Mouse (Mus musculus): ENCODE results near the gene Pygb. TPM values are rescaled to one million over a fixed set of nuclear protein-coding genes. Genes with fewer than 3 reads are reported as not detected.

Pygb gene
- 92.4 and 94.3 TPM in 2 replicates for polyA plus RNA-seq (2015; fragmentation: Nextera tagmentation; extraction: Ambion mirVana)

- Histone ChIP-seq H3K4me1 (replicated peaks; ENCODE audit: control insufficient read depth, insufficient read depth, low read length) (peaks cover 18% of the 10 kb centered on the region), H3K9me3 (ENCODE audit: control insufficient read depth, low read length) (no peaks in the 10 kb centered on the region), H3K27me3 (ENCODE audit: control insufficient read depth, insufficient read depth, low read depth, low read length) (no peaks in the 10 kb centered on the region), H3K9ac (ENCODE audit: low read length) (peak within 1 kb of the TSS; percentile 79), H3K4me2 (ENCODE audit: low read depth, low read length) (peak within 1 kb of the TSS; percentile 77), H3K27ac (ENCODE audit: low read length) (peak within 1 kb of the TSS; percentile 69), H3K36me3 (ENCODE audit: control insufficient read depth, insufficient read depth, low read length) (no peaks in the 10 kb centered on the region), H3K4me3 (ENCODE audit: low read length) (peak within 1 kb of the TSS; percentile 86)
- 1% methylated on average over 57 of the region's 58 CpGs for WGBS
- ATAC-seq (ENCODE audit: low read depth): peak; percentile 97
Measured at GRCm38 (mm10) chr2:150786251-150787180, at the start of gene Pygb. Gene Pygb (plus strand): TSS chr2:150786735.

GRCm38 (mm10) chr2:150737881-150738280 is 48.7 kb upstream of the Pygb start:
- H3K9ac ChIP-seq (ENCODE audit: low read length): no peak overlapping the region
- no peak overlapping the region for H3K4me2 ChIP-seq (ENCODE audit: low read depth, low read length)
- H3K27ac ChIP-seq (ENCODE audit: low read length): no peak overlapping the region
- H3K4me1 ChIP-seq (replicated peaks; ENCODE audit: control insufficient read depth, insufficient read depth, low read length): no peaks in the 10 kb centered on the region
- no peaks in the 10 kb centered on the region for H3K36me3 ChIP-seq (ENCODE audit: control insufficient read depth, insufficient read depth, low read length)
- no peaks in the 10 kb centered on the region for H3K27me3 ChIP-seq (ENCODE audit: control insufficient read depth, insufficient read depth, low read depth, low read length)
- H3K4me3 ChIP-seq (ENCODE audit: low read length): no peak overlapping the region
- H3K9me3 ChIP-seq (ENCODE audit: control insufficient read depth, low read length): no peaks in the 10 kb centered on the region
- ATAC-seq (ENCODE audit: low read depth): no peak
- 77% methylated on average over 9 of the region's 9 CpGs for WGBS

- no peak overlapping the region for H3K4me3 ChIP-seq (ENCODE audit: low read length)
- no peak overlapping the region for H3K9ac ChIP-seq (ENCODE audit: low read length)
- no peak overlapping the region for H3K27ac ChIP-seq (ENCODE audit: low read length)
- H3K4me1 ChIP-seq (replicated peaks; ENCODE audit: control insufficient read depth, insufficient read depth, low read length): no peaks in the 10 kb centered on the region
- no peaks in the 10 kb centered on the region for H3K36me3 ChIP-seq (ENCODE audit: control insufficient read depth, insufficient read depth, low read length)
- no peak overlapping the region for H3K4me2 ChIP-seq (ENCODE audit: low read depth, low read length)
- WGBS: 49% methylated on average over 10 of the region's 10 CpGs
- peak; percentile 57 for ATAC-seq (ENCODE audit: low read depth)
- H3K27me3 ChIP-seq (ENCODE audit: control insufficient read depth, insufficient read depth, low read depth, low read length): no peaks in the 10 kb centered on the region
- H3K9me3 ChIP-seq (ENCODE audit: control insufficient read depth, low read length): no peaks in the 10 kb centered on the region
Measured at GRCm38 (mm10) chr2:150740145-150740841, 46.2 kb upstream of the Pygb start.

- no peak overlapping the region for H3K27ac ChIP-seq (ENCODE audit: low read length)
- no peaks in the 10 kb centered on the region for H3K27me3 ChIP-seq (ENCODE audit: control insufficient read depth, insufficient read depth, low read depth, low read length)
- H3K9me3 ChIP-seq (ENCODE audit: control insufficient read depth, low read length): no peaks in the 10 kb centered on the region
- no peak overlapping the region for H3K4me2 ChIP-seq (ENCODE audit: low read depth, low read length)
- H3K4me3 ChIP-seq (ENCODE audit: low read length): no peak overlapping the region
- H3K9ac ChIP-seq (ENCODE audit: low read length): no peak overlapping the region
- no peaks in the 10 kb centered on the region for H3K4me1 ChIP-seq (replicated peaks; ENCODE audit: control insufficient read depth, insufficient read depth, low read length)
- no peak for ATAC-seq (ENCODE audit: low read depth)
- H3K36me3 ChIP-seq (ENCODE audit: control insufficient read depth, insufficient read depth, low read length): no peaks in the 10 kb centered on the region
- 48% methylated on average over 4 of the region's 4 CpGs for WGBS
Measured at GRCm38 (mm10) chr2:150741405-150741804, 45.1 kb upstream of the Pygb start.

- Histone ChIP-seq H3K27ac (ENCODE audit: low read length) (no peak overlapping the region), H3K4me2 (ENCODE audit: low read depth, low read length) (no peak overlapping the region), H3K4me1 (replicated peaks; ENCODE audit: control insufficient read depth, insufficient read depth, low read length) (peaks cover 6% of the 10 kb centered on the region), H3K4me3 (ENCODE audit: low read length) (no peak overlapping the region), H3K9me3 (ENCODE audit: control insufficient read depth, low read length) (no peaks in the 10 kb centered on the region), H3K9ac (ENCODE audit: low read length) (no peak overlapping the region), H3K36me3 (ENCODE audit: control insufficient read depth, insufficient read depth, low read length) (no peaks in the 10 kb centered on the region), H3K27me3 (ENCODE audit: control insufficient read depth, insufficient read depth, low read depth, low read length) (no peaks in the 10 kb centered on the region)
- ATAC-seq (ENCODE audit: low read depth): no peak
- 61% methylated on average over 7 of the region's 7 CpGs for WGBS
Measured at GRCm38 (mm10) chr2:150745016-150745415, 41.5 kb upstream of the Pygb start.

- ATAC-seq (ENCODE audit: low read depth): peak; percentile 98
- Histone ChIP-seq H3K36me3 (ENCODE audit: control insufficient read depth, insufficient read depth, low read length) (peaks cover 2% of the 10 kb centered on the region; the same call in 1 of the 2 replicates), H3K4me3 (ENCODE audit: low read length) (peak within 1 kb of the TSS; percentile 81), H3K27me3 (ENCODE audit: control insufficient read depth, insufficient read depth, low read depth, low read length) (no peaks in the 10 kb centered on the region), H3K27ac (ENCODE audit: low read length) (peak within 1 kb of the TSS; percentile 91), H3K9me3 (ENCODE audit: control insufficient read depth, low read length) (no peaks in the 10 kb centered on the region), H3K9ac (ENCODE audit: low read length) (peak within 1 kb of the TSS; percentile 89), H3K4me1 (replicated peaks; ENCODE audit: control insufficient read depth, insufficient read depth, low read length) (peaks cover 14% of the 10 kb centered on the region), H3K4me2 (ENCODE audit: low read depth, low read length) (peak within 1 kb of the TSS; percentile 98)
- WGBS: under 1% methylated on average over 30 of the region's 30 CpGs
Measured at GRCm38 (mm10) chr2:150748854-150749253, 37.7 kb upstream of the Pygb start, which contains the start of gene Entpd6. Gene Entpd6 (plus strand): TSS chr2:150749042.

- Histone ChIP-seq H3K4me1 (replicated peaks; ENCODE audit: control insufficient read depth, insufficient read depth, low read length) (peaks cover 14% of the 10 kb centered on the region), H3K4me3 (ENCODE audit: low read length) (peak overlapping the region; percentile 81), H3K36me3 (ENCODE audit: control insufficient read depth, insufficient read depth, low read length) (peaks cover 2% of the 10 kb centered on the region; the same call in 1 of the 2 replicates), H3K9ac (ENCODE audit: low read length) (peak overlapping the region; percentile 89), H3K27ac (ENCODE audit: low read length) (peak overlapping the region; percentile 91), H3K4me2 (ENCODE audit: low read depth, low read length) (peak overlapping the region; percentile 98), H3K27me3 (ENCODE audit: control insufficient read depth, insufficient read depth, low read depth, low read length) (no peaks in the 10 kb centered on the region), H3K9me3 (ENCODE audit: control insufficient read depth, low read length) (no peaks in the 10 kb centered on the region)
- ATAC-seq (ENCODE audit: low read depth): peak; percentile 80
- WGBS: 1% methylated on average over 24 of the region's 24 CpGs
Measured at GRCm38 (mm10) chr2:150749283-150749682, 37.3 kb upstream of the Pygb start.

- peak overlapping the region; percentile 89 for H3K9ac ChIP-seq (ENCODE audit: low read length)
- WGBS: 43% methylated on average over 13 of the region's 13 CpGs
- ATAC-seq (ENCODE audit: low read depth): no peak
Measured at GRCm38 (mm10) chr2:150750129-150750979, 36.2 kb upstream of the Pygb start.

More at GRCm38 (mm10) chr2:150750129-150750979, 36.2 kb upstream of the Pygb start:
- Histone ChIP-seq H3K27ac (ENCODE audit: low read length) (no peak overlapping the region), H3K4me1 (replicated peaks; ENCODE audit: control insufficient read depth, insufficient read depth, low read length) (peaks cover 14% of the 10 kb centered on the region), H3K36me3 (ENCODE audit: control insufficient read depth, insufficient read depth, low read length) (peaks cover 2% of the 10 kb centered on the region; the same call in 1 of the 2 replicates), H3K4me3 (ENCODE audit: low read length) (no peak overlapping the region; the same call in 1 of the 2 replicates), H3K9me3 (ENCODE audit: control insufficient read depth, low read length) (no peaks in the 10 kb centered on the region), H3K4me2 (ENCODE audit: low read depth, low read length) (peak overlapping the region; percentile 98), H3K27me3 (ENCODE audit: control insufficient read depth, insufficient read depth, low read depth, low read length) (no peaks in the 10 kb centered on the region)
